Mouse (Mus musculus) myocyte (in vitro differentiated cells): ENCODE measurements around the gene Copb2. TPM values are rescaled to one million over a fixed set of nuclear protein-coding genes. Genes with fewer than 3 reads are reported as not detected.

Experiments used
- H3K27me3 ChIP-seq: one replicate; pipeline ENCODE4 v1.6.1; 2011; ENCODE audit not compliant: control insufficient read depth, insufficient read depth, insufficient read length
- H3K36me3 ChIP-seq: one replicate; pipeline ENCODE4 v1.6.1; 2011; ENCODE audit not compliant: control insufficient read depth, insufficient read depth
- H3K4me2 ChIP-seq: one replicate; pipeline ENCODE4 v1.6.1; 2011; ENCODE audit warnings: low read depth, control low read depth
- H3K4me3 ChIP-seq: one replicate; pipeline ENCODE4 v1.5.1; 2011; ENCODE audit warnings: mild to moderate bottlenecking, control low read depth, moderate library complexity
- H3K79me2 ChIP-seq: one replicate; pipeline ENCODE4 v1.6.1; 2011; ENCODE audit not compliant: control insufficient read depth, insufficient read depth
- H3ac ChIP-seq: one replicate; pipeline ENCODE4 v1.6.1; 2011; ENCODE audit not compliant: control insufficient read depth, insufficient read length
- CEBPB ChIP-seq: IDR thresholded peaks from 2 replicates; pipeline ENCODE4 v1.6.1; 2011; ENCODE audit warnings: mild to moderate bottlenecking, moderate library complexity; ENCODE audit not compliant: poor library complexity, insufficient read depth, severe bottlenecking
- E2F4 ChIP-seq: IDR thresholded peaks from one replicate; pipeline ENCODE4 v1.6.1; 2011; ENCODE audit warnings: mild to moderate bottlenecking, control low read depth, moderate library complexity; ENCODE audit not compliant: insufficient read depth
- MAX ChIP-seq: IDR thresholded peaks from one replicate; pipeline ENCODE4 v1.6.1; 2011; ENCODE audit warnings: low read depth, mild to moderate bottlenecking, control low read depth
- MYOD1 ChIP-seq, 3 experiments: IDR thresholded peaks; one replicate each; pipeline ENCODE4 v1.6.1; 2011; ENCODE audit warnings: control low read depth in 2 of 3, low read depth in 2 of 3, mild to moderate bottlenecking in 2 of 3, moderate library complexity in 1 of 3; ENCODE audit not compliant: insufficient read length in 2 of 3, control insufficient read depth in 1 of 3
- MYOG ChIP-seq, 3 experiments: IDR thresholded peaks; one replicate each; pipeline ENCODE4 v1.6.1; 2011; ENCODE audit warnings: control low read depth in 2 of 3, low read depth in 2 of 3, mild to moderate bottlenecking in 2 of 3; ENCODE audit not compliant: insufficient read length in 2 of 3, control insufficient read depth in 1 of 3, insufficient read depth in 1 of 3
- POLR2A ChIP-seq: IDR thresholded peaks from one replicate; pipeline ENCODE4 v1.6.1; 2011; ENCODE audit warnings: low read depth, mild to moderate bottlenecking, control low read depth, moderate library complexity; ENCODE audit not compliant: insufficient read length
- POLR2AphosphoS2 ChIP-seq: IDR thresholded peaks from one replicate; pipeline ENCODE4 v1.6.1; 2011; ENCODE audit warnings: low read depth, control low read depth; ENCODE audit not compliant: insufficient read length
- REST ChIP-seq: IDR thresholded peaks from one replicate; pipeline ENCODE4 v1.6.1; 2011; ENCODE audit warnings: mild to moderate bottlenecking, control low read depth, moderate library complexity; ENCODE audit not compliant: insufficient read depth, insufficient read length
- SRF ChIP-seq: IDR thresholded peaks from one replicate; pipeline ENCODE4 v1.6.1; 2011; ENCODE audit warnings: low read depth; ENCODE audit not compliant: control insufficient read depth, insufficient read length
- TCF12 ChIP-seq: IDR thresholded peaks from one replicate; pipeline ENCODE4 v1.6.1; 2011; ENCODE audit warnings: mild to moderate bottlenecking, control low read depth; ENCODE audit not compliant: poor library complexity, insufficient read depth, severe bottlenecking
- TCF3 ChIP-seq: IDR thresholded peaks from one replicate; pipeline ENCODE4 v1.6.1; 2011; ENCODE audit warnings: low read depth, control low read depth; ENCODE audit not compliant: insufficient read length
- USF1 ChIP-seq: IDR thresholded peaks from one replicate; pipeline ENCODE4 v1.6.1; 2011; ENCODE audit warnings: low read depth, mild to moderate bottlenecking, control low read depth, moderate library complexity
- polyA plus RNA-seq: library from polyadenylated mRNA; unstranded; fragments of >200 nt; fragmentation: generic; extraction: Trizol; gene quantifications from one replicate; pipeline ENCODE4 v1.2.1, GENCODE M21; 2012; ENCODE audit warnings: missing spikeins

Copb2 gene
- polyA plus RNA-seq, result 94.1 TPM

DNA sequence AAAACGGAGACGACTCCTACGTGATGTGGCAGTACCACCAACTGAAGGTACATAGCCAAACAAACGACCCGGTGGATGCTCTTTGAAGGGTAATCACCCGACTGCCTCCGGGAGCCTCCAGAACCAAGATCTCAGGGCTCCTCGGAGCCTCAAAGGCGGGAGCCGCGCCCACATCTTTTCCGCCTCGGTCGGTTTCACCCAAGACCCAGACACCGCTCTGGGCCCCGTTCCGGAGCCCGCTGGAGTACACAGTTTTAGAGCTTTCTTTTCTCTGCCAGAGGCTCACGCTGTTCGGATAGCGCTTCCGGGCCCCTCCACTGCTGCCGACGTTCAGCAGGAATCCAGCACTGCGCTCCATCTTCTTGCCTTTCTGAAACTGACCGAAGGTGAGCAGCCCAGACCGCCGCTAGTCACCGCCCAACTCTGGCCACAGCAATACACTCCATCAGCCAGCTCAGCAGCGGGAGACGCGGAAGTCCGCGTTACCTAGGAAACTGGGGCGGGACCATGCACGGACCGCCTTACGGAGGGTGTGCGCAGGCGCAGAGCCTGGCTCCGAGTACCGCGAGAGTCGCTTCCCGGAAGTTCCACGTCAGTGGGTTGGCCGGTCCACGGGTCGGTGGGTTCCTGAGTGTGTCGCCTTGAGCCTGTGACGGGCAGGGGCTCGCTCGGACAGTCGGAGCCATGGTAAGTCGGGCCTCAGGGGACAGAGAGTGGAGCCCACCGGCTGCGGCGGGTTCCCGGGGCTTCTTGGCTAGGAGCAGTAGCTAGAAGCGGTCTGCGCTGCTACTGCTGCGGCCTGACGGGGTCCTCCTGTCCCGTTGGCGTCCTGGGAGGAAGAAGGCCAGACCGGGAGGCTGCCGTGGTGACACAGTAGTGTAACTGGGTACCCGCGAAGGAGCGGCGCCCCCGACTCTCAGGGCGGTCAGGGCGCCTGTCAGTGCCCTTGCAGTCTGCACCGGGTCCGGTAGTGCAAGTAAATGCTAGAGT lies at the start of gene Copb2:
Gene Copb2, plus strand, starts transcription at position 585 of the 990 bp plus-strand sequence.
- Histone ChIP-seq H3K27me3 (no peaks in the 10 kb centered on the region), H3K79me2 (peaks cover 46% of the 10 kb centered on the region)
- TF ChIP-seq E2F4 (no peak), POLR2A (peak; percentile 84), CEBPB (no peak), SRF (peak; percentile 50), MYOD1 (IDR thresholded peaks at IDR 0.05; ENCODE audit: control insufficient read depth in 1 of 3, insufficient read length in 2 of 3, low read depth in 2 of 3) (peak in 1 of 3 experiments; percentile 24), USF1 (no peak), POLR2AphosphoS2 (peak; percentile 87)

DNA sequence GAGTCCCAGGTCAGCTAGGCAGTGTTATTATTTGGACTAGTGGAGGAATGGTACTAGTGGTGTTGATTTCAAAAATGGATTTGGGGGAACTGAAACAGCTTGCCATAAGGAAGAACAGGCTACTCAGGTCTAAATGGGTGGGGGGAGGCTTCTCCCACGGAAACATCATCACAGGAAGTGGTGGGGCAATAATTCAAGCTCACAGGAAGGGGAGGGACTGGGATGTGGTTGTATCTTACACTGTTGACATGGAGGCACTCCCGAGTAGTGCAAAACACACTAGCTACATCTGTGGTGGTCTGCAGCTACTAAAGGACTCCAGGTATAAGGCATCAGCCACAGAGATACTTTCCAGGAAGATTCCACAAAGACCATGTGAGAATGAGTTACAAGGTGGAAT lies 39.6 kb upstream of the Copb2 start:
- Histone ChIP-seq H3K4me2 (no peak overlapping the region), H3K79me2 (no peaks in the 10 kb centered on the region), H3K4me3 (no peak overlapping the region), H3K27me3 (peaks cover 10% of the 10 kb centered on the region), H3ac (no peak overlapping the region), H3K36me3 (no peaks in the 10 kb centered on the region)
- TF ChIP-seq POLR2AphosphoS2 (no peak), USF1 (no peak), SRF (no peak), TCF3 (no peak), MYOD1 (IDR thresholded peaks at IDR 0.05; ENCODE audit: control insufficient read depth in 1 of 3, insufficient read length in 2 of 3, low read depth in 2 of 3) (no peak), REST (no peak), CEBPB (no peak), TCF12 (no peak), E2F4 (no peak), MYOG (IDR thresholded peaks at IDR 0.05; ENCODE audit: control insufficient read depth in 1 of 3, insufficient read depth in 1 of 3, insufficient read length in 2 of 3, low read depth in 2 of 3) (no peak), MAX (no peak)

More for the DNA sequence above, at the start of gene Copb2:
- H3K4me2 ChIP-seq, result peak within 1 kb of the TSS; percentile 79
- peak within 1 kb of the TSS; percentile 93 for H3K4me3 ChIP-seq
- H3K36me3 ChIP-seq, result peaks cover 4% of the 10 kb centered on the region
- peak within 1 kb of the TSS; percentile 69 for H3ac ChIP-seq

DNA sequence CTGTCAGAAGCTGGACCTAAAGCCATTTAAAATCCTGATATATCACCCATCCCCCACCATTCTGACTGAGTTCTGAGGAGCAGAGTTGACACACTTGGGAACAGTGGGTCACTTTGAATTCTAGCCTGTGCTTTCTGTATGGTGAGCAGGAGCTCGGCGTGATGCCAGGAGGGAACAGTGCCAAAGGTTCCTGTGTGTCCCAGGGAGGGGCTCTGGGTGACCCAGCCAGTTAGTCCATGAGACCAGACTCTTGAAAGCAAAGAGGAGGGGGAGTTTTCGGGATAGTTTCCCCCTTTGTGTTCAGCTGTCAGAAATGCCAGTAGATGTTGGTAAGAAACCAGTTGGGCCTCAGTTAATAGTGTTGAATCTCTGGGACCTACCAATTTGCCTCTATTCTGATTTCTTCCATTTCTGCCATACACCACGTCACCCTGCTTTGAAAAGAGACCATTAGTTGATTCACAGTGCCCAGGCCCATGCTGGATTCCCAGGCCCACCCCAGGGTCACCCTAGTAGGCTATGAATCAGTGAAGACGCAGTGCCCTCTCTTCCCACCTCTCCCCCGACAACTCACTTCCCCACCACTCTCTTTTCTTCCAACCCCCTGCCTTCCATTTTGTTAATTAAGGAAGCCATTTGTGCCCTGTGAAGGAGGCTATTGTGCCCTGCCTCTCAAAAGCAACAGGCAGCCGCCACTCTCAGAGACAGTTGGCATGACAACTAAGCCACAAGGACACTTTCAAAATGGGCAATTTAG lies 38.6 kb upstream of the Copb2 start:
- Histone ChIP-seq H3K4me2 (no peak overlapping the region), H3K36me3 (no peaks in the 10 kb centered on the region)
- no peak for TF ChIP-seq POLR2A
- no peak for TF ChIP-seq E2F4
- no peak for TF ChIP-seq TCF3
- TF ChIP-seq REST, result no peak
- no peak for TF ChIP-seq TCF12
- TF ChIP-seq USF1, result no peak
- TF ChIP-seq POLR2AphosphoS2, result no peak
- TF ChIP-seq SRF, result no peak
- TF ChIP-seq MAX, result no peak
- TF ChIP-seq MYOD1 (IDR thresholded peaks at IDR 0.05; ENCODE audit: control insufficient read depth in 1 of 3, insufficient read length in 2 of 3, low read depth in 2 of 3), result no peak
- no peak for TF ChIP-seq MYOG (IDR thresholded peaks at IDR 0.05; ENCODE audit: control insufficient read depth in 1 of 3, insufficient read depth in 1 of 3, insufficient read length in 2 of 3, low read depth in 2 of 3)

DNA sequence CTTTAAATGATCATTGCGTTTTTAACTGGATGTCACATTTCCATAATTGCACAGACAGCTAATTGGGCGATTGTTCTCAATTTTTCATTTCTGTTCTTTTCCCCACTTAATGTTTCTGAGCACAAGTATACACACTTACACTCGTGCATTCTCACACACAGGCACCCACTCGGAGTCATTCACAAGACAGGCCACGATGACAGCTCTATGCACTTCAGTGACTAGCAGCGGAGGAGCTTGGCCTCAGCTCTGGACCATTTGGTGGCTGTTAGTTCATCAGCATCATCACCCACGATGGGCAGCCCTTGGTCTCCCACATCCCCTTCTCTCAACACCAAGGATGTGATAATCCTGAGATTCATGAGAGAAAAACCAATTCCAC lies 38.0 kb upstream of the Copb2 start:
- no peak for TF ChIP-seq SRF
- no peak for TF ChIP-seq CEBPB
- TF ChIP-seq USF1, result no peak
- no peak for TF ChIP-seq MYOD1 (IDR thresholded peaks at IDR 0.05; ENCODE audit: control insufficient read depth in 1 of 3, insufficient read length in 2 of 3, low read depth in 2 of 3)
- TF ChIP-seq MYOG (IDR thresholded peaks at IDR 0.05; ENCODE audit: control insufficient read depth in 1 of 3, insufficient read depth in 1 of 3, insufficient read length in 2 of 3, low read depth in 2 of 3), result no peak
- TF ChIP-seq E2F4, result no peak
- TF ChIP-seq TCF3, result no peak
- TF ChIP-seq MAX, result no peak
- TF ChIP-seq POLR2A, result no peak
- peaks cover 10% of the 10 kb centered on the region for H3K27me3 ChIP-seq

More for the DNA sequence above, 38.6 kb upstream of the Copb2 start:
- no peaks in the 10 kb centered on the region for H3K79me2 ChIP-seq
- peaks cover 10% of the 10 kb centered on the region for H3K27me3 ChIP-seq
- H3ac ChIP-seq, result no peak overlapping the region
- H3K4me3 ChIP-seq, result no peak overlapping the region

More for the DNA sequence above, 38.0 kb upstream of the Copb2 start:
- Histone ChIP-seq H3K4me2 (no peak overlapping the region), H3K4me3 (no peak overlapping the region), H3ac (no peak overlapping the region), H3K36me3 (no peaks in the 10 kb centered on the region), H3K79me2 (no peaks in the 10 kb centered on the region)
